Mouse (Mus musculus) thymus, postnatal 36 days (tissue): ENCODE data around the gene Ift20.
A peak's percentile ranks its signal among the peaks of the same experiment; 100 is the strongest.

Experiments used
- DNase-seq, 2 experiments: peaks; one replicate each; pipeline ENCODE4 v3.0.0; 2022; ENCODE audit warnings: mixed read lengths in 2 of 2

Ift20 gene

DNA sequence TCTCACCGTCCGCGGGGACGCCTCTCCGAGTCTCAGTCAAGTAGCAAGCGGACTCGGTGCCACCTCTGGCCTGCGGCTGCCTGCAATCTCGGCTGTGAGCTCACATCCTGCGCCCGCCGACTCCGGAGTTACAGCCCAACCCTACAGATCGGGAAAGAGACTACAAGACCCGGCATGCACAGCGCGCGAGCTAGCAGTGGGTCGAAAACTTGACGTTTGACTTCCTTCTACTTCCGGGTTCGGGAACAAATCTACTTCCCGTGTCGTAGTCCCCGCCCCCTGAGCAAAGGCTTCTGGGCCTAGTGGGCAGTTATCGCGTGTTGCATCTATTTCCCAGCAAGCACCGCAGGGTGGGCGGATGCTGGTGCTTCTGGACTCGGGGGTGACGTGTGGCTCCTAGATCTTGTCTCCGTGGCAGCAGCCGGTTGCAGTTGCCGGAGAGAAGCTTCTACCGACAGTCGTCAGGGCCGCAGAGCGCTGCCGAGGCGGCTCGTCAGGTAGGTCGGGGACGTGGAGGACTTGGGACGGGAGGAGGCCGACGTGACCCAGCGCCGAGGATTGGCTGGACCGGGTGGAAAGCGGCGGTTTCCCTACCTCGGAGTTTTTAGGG is at the start of gene Ift20, which contains the start of gene Tnfaip1:
Gene Ift20, plus strand, starts transcription at position 282 of the 610 bp plus-strand sequence.
Gene Tnfaip1, minus strand, starts transcription at position 253 of the 610 bp plus-strand sequence.
- DNase-seq: peak; percentile 96 to 99

DNA sequence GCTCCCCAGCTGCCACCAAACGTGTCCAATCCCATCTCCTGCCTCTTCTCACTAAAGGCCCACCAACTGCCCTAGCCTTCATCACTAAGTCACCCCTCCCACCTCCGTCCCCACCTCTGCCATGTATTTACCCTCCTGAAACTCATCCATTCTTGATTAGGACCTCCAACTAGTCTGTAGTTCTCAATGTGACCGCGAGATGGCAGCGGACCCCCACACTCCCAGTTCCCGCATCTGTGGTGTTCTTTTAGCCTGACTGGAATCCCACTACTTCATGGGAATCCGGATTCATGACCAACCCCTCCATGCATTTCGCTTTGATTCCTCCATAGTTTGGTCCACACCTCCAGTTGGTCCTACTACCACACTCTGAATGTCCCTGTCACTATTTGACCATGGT is 48.0 kb upstream of the Ift20 start:
- DNase-seq: peak; percentile 48 to 59

DNA sequence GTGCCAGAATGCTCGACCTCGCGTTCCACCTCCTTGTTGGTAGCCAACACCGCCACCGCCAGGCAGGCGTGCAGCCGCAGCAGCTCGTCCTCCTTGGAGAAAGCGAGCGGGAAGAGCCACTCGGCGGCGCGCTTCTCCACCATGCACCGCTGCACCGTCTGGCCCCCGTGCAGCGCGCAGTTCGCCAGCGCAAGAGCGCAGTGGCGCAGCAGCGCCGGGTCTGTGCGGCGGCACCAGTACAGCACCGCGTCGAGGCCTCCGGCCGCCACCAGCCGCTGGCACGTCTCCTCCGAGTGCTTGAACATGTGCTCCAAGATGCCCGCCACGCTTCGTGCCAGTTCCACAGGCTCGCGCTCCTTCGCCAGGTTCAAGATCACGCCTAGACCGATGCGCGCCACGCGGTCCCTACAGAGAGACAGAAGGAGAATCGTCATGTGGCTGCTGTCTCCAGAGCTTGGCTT is 45.4 kb upstream of the Ift20 start:
- DNase-seq: peak in 1 of 2 experiments; percentile 33

DNA sequence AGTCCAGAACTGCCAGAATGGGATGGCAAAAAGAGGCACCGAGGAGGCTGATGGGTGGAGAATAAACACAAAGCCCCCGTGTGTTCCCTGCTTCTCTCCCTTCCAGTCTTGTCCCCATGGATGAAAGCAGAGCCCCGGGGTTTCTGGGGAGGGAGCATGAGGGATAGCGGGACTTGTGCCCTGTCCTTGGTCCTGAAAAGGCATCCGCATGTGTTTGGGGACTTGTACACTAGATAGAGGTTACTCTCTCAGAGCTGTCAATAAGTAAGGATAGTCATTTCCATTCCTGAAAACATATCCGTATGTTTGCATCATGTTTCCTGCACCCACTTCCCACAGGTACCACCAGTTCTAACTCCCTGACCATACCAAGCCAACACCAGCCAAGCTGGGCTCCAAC is 40.3 kb upstream of the Ift20 start:
- no peak for DNase-seq

DNA sequence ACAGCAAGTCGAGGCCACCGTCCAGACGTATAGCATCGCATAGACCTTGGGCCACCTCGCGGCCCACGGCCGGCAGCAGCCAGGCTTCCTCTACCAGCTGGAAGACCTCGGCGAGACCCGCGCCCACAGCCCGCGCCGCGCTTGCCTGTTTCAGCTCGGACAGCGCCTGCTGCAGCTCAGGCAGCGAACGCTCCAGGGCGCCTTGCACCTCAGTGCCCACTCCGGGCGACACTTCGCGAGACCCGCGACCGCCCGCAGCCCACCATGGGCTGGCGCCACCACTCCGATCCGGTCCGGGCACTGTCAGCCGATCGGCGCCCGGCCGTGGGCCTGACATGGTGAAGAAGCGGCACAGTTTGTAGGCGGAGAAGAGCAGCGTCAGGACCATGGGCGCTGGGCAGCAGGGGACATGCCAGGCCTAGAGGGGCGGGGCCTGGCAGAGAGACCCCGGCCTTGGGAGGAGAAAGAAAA is 39.1 kb upstream of the Ift20 start:
- DNase-seq: peak; percentile 17 to 46

DNA sequence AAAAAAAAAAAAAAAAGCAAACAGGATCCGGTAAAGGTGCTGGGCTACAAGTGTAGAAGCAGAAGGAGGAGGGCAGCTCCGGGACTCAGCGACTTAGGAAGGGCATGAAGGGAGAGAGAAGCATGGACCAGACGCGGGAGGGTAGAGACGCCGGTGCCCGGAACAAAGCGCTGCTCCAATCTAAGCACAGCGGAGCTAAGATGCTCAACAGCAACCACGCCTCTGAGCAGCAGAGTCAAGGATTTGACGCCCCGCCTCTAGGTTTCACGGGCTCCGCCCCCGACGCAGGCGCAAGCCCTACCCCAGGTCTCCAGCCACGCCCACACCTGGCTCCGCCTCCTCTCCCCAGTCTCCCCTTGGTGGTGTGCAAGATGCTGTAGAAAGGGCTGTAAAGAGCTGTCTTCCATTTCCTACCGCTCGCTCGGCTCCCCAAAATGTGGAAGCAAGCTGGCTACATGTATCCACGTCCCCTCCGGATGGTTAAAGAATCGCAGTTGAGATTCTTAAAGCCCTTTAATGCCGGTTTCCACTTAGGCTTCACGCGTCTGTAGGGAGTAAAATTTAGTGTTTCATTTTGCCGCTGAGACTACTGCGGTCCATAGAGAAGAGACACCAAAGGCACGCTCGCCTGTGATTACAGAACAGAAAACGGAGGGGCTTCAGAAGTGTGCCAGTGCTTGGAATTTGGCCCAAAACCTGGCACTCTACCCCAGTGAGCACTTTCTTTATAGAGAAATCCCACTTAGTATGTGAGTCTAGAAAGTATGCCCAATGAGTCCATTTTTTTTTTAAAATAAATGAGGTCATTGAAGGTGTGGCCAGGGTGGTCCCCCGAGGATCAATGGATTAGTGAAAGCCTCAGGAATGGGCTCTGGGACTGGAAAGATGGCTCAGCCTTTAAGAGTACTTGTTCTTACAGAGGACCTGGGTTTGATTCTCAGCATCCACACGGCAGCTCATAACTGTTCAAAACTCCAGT is 38.3 kb upstream of the Ift20 start, which contains the start of gene Sarm1:
Gene Sarm1, minus strand, starts transcription at position 211 of the 979 bp plus-strand sequence.
- peak; percentile 99 for DNase-seq

DNA sequence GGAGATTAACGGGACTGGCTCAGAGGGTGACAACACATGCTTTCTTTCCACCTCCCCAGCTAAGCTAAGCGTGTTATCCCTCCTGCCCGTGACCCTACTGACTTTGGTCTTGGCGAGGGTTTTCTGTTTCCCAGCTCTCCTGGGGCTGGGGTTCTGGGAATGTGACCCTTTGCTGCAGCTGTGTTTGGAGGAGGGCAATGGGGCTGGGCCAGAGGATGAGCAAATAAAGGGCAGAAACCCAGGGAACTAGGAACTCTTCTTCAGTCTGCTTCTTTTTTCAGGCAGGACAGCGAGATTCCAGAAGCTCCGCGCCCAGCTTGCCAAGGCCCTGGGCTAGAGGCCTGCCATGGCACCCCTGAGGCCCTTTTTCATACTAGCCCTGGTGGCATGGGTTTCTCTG is 37.2 kb upstream of the Ift20 start, which contains the start of gene Vtn:
Gene Vtn, plus strand, starts transcription at position 88 of the 400 bp plus-strand sequence.
- DNase-seq: no peak

DNA sequence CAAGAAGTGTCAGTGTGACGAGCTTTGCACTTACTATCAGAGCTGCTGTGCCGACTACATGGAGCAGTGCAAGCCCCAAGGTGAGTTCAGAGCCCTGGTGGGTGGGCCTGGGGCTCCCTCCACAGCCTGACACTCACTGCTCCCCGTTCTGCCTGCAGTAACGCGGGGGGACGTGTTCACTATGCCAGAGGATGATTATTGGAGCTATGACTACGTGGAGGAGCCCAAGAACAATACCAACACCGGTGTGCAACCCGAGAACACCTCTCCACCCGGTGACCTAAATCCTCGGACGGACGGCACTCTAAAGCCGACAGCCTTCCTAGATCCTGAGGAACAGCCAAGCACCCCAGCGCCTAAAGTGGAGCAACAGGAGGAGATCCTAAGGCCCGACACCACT is 36.6 kb upstream of the Ift20 start:
- DNase-seq: no peak

DNA sequence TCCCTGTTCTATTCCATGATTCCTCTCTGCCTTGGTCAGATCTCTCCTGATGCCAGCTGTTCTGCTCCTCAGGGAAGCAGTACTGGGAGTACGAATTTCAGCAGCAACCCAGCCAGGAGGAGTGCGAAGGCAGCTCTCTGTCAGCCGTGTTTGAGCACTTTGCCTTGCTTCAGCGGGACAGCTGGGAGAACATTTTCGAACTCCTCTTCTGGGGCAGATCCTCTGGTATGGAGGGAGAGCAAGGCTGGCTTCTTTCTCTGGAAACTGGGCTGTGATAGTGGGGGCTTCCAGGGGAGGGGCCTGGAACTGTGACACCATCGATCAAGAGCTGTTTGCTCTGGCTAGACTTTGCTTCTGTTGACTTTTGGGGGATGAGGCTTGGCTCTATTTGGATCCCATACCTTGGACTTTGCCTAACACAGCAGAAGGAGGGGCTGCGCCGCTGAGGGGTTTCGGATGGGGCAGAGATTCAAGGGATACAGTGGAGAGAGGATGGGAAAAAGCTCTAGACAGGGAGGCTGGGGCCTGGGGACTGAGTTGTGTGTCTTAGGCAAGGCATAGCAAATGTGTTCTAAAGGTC is 35.4 kb upstream of the Ift20 start:
- DNase-seq: no peak

DNA sequence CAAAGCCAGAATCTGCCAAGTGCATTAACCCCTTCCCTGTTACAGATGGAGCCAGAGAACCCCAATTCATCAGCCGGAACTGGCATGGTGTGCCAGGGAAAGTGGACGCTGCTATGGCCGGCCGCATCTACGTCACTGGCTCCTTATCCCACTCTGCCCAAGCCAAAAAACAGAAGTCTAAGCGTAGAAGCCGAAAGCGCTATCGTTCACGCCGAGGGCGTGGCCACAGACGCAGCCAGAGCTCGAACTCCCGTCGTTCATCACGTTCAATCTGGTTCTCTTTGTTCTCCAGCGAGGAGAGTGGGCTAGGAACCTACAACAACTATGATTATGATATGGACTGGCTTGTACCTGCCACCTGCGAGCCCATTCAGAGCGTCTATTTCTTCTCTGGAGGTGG is 34.6 kb upstream of the Ift20 start:
- no peak for DNase-seq

DNA sequence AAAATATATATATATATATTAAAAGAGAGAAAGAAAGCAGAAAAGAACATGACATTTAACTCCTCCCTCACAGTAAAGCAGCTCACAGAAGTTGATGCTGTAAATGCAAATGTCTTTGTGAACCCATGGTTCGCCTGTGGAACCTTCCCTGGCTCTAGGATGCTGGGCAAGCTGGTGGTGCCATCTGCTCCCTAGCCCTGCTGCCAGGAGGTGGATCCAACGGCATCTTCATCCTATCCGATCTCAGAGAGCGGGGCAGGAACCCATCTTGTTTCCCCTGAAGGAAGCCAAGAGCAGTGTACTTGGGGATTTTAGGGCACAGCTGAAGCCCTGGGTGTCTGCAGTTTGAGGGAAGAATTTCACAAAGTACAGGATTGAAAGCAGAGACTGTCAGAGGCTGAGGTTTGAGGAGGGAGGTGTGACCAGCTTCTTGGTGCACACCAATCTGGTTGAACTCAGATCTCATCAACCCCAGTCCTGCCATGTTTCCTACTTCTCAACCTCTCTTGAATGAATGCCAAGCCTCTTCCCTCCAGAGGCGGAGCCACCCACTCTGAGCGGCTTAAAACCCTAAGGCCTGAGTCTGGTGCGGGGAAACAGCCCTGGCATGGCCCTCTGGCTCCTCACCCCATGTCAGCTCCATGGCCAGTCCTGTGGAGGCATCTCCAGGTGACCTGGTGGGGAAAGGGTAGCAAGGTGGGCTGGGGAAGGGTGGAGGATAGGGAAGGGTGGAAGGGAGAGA is 33.1 kb upstream of the Ift20 start, which contains the start of gene Sebox:
Gene Sebox, plus strand, starts transcription at position 539 of the 742 bp plus-strand sequence.
- DNase-seq: no peak

DNA sequence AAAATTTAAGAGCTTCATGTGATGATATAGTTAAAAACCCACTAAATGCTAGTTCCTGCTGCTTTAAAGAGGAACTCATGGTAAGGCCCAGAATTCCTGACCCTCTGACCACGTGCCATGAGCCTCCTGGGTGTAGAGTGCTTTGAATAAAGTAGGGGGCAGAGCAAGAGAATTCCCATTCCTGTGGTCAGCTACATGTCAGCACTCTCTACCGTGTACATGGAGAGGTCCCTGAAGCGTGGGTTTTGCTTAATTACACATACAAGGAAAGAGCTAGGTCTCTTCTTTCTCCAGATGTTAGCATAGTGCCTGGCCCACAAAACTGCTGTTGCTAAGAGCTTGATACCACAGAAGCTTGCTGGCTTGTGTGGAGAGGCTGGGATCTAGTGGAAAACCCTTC is 30.7 kb upstream of the Ift20 start:
- no peak for DNase-seq

DNA sequence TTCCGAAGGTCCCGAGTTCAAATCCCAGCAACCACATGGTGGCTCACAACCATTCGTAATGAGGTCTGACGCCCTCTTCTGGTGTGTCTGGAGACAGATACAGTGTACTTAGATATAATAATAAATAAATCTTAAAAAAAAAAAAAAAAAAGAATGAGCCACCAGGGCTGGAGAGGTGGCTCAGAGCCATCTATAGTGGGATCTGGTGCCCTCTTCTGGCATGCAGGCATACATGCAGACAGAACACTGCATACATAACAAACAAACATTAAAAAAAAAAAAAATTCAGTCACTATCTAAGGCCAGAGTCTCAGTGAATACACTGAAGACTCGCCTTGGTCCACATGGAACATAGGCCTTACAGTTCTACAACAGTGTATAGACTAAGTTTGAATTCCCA is 27.0 kb upstream of the Ift20 start:
- DNase-seq: no peak

DNA sequence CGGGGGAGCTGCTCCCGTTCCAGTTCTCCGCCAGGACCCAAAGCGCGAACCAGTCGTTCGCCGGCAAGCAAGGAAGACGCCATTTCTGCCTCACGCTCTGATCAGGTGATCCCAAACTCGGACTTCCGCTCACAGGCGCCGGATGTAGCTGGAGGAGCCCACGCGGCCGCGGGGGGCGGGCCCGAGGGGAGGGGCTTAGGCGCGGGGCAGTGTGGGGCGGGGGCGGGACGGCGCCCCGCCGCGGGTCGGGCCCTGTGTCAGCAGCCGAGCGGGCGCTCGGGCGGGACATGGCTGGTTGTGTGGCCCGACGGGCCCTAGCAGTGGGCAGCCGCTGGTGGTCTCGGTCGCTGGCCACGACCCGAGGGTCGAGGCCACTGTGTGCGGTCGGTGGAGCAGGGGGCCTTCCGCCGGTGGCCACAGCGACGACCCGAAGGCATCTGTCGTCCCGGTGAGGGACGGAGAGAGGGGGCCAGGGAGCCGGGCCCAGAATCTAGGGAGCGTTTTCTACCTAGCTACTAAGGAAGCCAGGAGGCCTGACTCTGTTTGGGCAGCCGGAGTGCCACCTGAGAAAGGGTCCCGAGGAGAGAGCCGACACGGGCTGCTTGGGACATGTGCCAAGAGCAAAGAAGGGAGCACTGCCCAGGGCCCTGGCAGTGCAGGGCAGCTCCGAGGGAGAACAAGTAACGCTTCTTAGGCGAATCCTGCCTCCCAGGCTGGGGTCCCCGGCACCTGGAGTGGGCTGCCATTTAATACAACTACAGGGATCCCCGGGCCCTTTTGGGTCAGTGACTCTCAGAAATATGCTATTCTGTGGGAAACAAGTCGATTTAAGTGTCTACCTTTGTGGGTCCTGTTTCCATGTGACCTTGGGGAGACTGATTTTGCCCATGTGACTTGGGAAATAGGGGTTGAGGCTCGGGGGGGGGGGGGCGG is 23.9 kb upstream of the Ift20 start, which contains the start of the genes Tmem199 and Poldip2:
Gene Tmem199, minus strand, starts transcription at position 148 of the 933 bp plus-strand sequence.
Gene Poldip2, plus strand, starts transcription at position 169 of the 933 bp plus-strand sequence.
- DNase-seq: peak; percentile 88 to 90

DNA sequence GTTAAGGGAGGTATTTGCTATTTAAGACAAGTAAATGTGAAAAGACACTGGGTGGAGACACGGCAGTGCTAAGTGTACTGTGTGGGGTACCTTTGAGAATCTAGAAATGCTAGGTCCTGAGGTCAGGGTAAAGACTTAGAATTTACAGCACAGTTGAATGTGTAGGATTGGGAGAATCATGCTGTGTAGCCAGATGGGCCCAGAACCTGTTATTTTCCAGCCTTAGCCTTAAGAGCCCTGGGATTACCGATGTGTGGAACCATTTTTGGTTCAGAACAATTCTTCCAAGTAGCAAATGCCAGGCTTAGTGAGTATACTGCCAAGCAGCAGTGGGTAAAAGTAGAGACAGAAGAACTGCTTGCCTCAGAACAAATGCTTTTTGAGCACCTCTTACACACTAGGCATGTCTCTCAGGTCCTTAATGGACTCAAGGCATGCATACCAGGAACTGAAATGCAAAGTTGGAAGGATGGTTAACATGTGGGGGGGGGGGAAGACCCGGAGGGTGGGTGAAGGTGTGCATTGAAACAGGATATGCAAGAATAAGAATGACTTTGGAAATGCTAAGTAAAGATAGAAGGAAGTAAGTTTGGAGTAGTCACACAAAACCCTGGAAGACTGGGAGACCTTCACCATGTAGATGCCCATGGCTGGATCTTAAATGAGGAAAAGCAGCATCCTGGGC is 22.9 kb upstream of the Ift20 start:
- DNase-seq: no peak

DNA sequence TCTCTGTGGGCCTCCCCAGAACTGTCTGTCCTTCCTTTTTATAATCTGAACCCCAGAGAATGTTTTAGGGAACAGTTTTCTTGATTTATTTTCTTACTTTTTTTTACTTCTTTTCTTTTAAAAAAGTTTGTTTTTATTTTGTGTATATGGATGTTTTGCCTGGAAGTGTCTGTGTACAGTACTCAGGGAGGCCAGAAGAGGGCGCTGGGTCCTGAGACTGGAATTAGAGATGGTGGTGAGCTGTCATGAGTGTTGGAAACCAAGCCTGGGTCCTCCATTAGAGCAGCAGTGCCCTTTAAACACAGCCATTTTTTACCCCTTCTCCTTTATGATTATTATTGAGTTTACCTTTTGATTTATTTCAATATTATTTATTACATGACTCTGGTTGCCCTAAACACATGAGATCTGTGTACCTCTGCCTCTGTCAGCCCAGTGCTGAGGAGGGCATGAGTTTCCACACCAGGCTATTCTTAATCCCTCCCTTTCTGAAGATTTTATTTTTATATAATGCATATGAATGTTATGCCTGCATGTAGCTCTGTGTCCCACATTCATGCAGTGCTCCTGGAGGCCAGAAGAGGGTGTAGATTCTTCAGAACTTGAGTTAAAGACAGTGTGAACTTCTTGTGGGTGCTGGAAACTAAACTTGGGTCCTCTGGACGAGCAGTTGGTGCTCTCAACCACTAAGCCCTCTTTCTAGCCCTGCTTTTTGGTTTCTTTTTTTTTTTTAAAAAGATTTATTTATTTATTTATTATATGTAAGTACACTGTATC is 20.4 kb upstream of the Ift20 start:
- DNase-seq: no peak

DNA sequence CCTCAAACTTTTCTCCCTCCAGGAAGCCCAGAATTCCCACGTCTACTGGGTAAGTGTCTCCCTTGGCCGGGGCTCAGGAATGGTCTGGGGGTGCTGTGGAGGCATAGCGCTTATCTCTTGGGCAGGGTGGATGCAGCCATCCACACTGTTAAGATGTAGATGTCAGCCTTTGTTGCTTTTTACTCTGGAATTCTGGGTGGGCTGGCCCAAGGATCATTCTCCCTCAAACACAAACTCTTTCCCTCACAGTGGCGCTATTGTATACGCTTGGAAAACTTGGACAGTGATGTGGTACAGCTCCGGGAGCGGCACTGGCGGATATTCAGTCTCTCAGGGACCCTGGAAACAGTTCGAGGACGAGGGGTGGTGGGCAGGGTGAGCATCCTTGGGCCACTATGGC is 17.2 kb upstream of the Ift20 start:
- no peak for DNase-seq

DNA sequence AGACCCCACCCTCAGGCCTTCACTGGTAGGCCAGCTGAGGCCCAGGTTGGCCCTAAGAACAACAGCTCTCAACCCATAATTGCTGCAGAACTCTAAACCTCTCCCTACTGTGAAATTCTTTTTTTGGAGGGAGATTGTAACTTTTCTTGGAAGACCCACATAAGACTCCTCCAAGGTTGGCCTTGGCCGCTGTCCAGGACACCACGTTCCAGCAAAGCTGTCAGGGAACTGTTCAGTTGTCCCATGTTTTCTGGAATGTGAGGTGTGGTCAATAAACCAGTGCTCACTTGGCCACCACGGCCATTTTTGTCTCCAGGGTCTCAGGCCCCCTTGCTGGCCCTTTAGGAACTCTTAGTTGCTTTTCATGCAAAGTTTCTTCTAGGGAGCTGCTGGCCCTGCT is 14.3 kb upstream of the Ift20 start:
- DNase-seq: no peak

DNA sequence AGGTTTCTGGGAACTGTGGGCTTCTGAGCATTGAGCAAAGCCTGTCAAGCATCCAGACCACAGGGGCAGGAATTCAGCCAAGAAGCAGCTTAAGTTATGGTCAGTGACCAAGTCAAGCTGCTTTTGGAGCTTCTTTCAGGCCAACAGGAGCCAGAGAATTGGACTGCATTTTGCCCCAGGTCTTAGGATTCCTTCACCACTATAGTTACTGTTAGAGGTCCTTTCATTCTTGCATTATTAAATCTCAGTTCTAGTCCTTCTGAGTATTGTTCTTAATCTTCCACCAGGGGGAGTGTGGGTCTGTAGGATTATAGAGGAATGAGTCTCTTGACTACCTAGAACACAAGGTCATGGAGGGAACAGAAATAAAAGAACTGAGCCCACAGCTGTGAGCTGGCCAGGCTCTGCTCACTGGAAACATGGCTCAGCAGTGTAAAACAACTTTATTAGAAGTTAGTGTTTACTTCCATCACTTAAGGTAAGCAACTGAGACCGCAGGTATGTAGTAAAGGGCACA is 13.6 kb upstream of the Ift20 start:
- no peak for DNase-seq
